Mouse (Mus musculus) limb, embryonic 12.5 days (tissue): ENCODE measurements around the gene Btbd35f22. TPM values are rescaled to one million over a fixed set of nuclear protein-coding genes. Genes with fewer than 3 reads are reported as not detected.
"Not testable (repeated sequence)": the region's sequence is repeated elsewhere in the genome, so short reads cannot be mapped to it uniquely, and the experiment has no call there.

Experiments used
- ATAC-seq: fragments of 200-750 bp; cut with Nextera tagmentation; 2 replicates; pipeline ENCODE4 v1.8.0; 2017; ENCODE audit warnings: low read depth, moderate TSS enrichment; ENCODE audit not compliant: insufficient number of reproducible peaks, insufficient read depth, low FRiP score, low TSS enrichment
- H3K27ac ChIP-seq: fragments of 300-500 bp; sonication (generic); 2 replicates; pipeline ENCODE4 v1.5.1; 2016; ENCODE audit warnings: mild to moderate bottlenecking, moderate library complexity
- H3K27me3 ChIP-seq: fragments of 300-500 bp; sonication (generic); 2 replicates; pipeline ENCODE4 v1.6.1; 2016; ENCODE audit warnings: mild to moderate bottlenecking, moderate library complexity
- H3K36me3 ChIP-seq: fragments of 300-500 bp; sonication (generic); 2 replicates; pipeline ENCODE4 v1.6.1; 2016; ENCODE audit warnings: mild to moderate bottlenecking, moderate library complexity
- H3K4me1 ChIP-seq: fragments of 300-500 bp; sonication (generic); replicated peaks from 2 replicates; pipeline ENCODE4 v1.6.1; 2016
- H3K4me2 ChIP-seq: fragments of 300-500 bp; sonication (generic); 2 replicates; pipeline ENCODE4 v1.6.1; 2016; ENCODE audit warnings: mild to moderate bottlenecking, moderate library complexity
- H3K4me3 ChIP-seq: fragments of 300-500 bp; sonication (generic); replicated peaks from 2 replicates; pipeline ENCODE4 v1.5.1; 2016; ENCODE audit warnings: mild to moderate bottlenecking
- H3K9ac ChIP-seq: fragments of 300-500 bp; sonication (generic); replicated peaks from 2 replicates; pipeline ENCODE4 v1.6.1; 2016; ENCODE audit warnings: mild to moderate bottlenecking, moderate library complexity
- H3K9me3 ChIP-seq: fragments of 300-500 bp; sonication (generic); 2 replicates; pipeline ENCODE4 v1.6.1; 2016; ENCODE audit warnings: mild to moderate bottlenecking, moderate library complexity
- WGBS: fragments of 180-500 bp; shearing (Covaris S2); methylation state at CpG from one replicate; pipeline ENCODE4 v1.1.7; 2016; 5-methylcytosine and 5-hydroxymethylcytosine counted together
- polyA plus RNA-seq: library from polyadenylated mRNA; unstranded; fragments of >200 nt; fragmentation: Nextera tagmentation; extraction: Ambion mirVana; gene quantifications from 2 replicates; pipeline ENCODE4 v1.2.1, GENCODE M21; 2016

Gene Btbd35f22
- not detected in 2 replicates for polyA plus RNA-seq

- H3K4me2 ChIP-seq, H3K9me3 ChIP-seq, ATAC-seq, H3K36me3 ChIP-seq, H3K4me3 ChIP-seq, H3K27me3 ChIP-seq, H3K9ac ChIP-seq, H3K27ac ChIP-seq, H3K4me1 ChIP-seq: not testable (repeated sequence)
- WGBS: no CpG with 5 or more reads among the region's 3 CpGs
Measured at GRCm38 (mm10) chrX:32047529-32047928, at the start of gene Btbd35f22. TSS of gene Btbd35f22 (plus strand) at chrX:32047829.

Other genes with a start within 250 kb of the Btbd35f22 start
- gene Gm21637, start 85.8 kb upstream of the Btbd35f22 start, polyA plus RNA-seq: not detected in 2 replicates
- gene Btbd35f2, start 230.6 kb downstream of the Btbd35f22 start, polyA plus RNA-seq: not detected in 2 replicates